In genomic region chr7:70176686-70177259, GRCm38 (mm10) we compare ENCODE assay signal across 24 mouse cellular contexts.
DNase-seq lines count a peak whose midpoint lies in the region; ATAC-seq and TF ChIP-seq lines count a peak whose summit lies in the region.
"Had no signal": no experiment of that assay in that cellular context is flagged by ENCODE, and none has a peak within 500 bp of the region (broad histone marks: within the 10 kb centered on the region; RNA-seq: fewer than 3 reads in every experiment).

No protein-coding gene starts in this region.

- peak; percentile 12; the same call in 1 of the 2 replicates for TF ChIP-seq CTCF in kidney, postnatal 0 days (IDR thresholded peaks at IDR 0.05; ENCODE audit: low read depth)

- peak overlapping the region; percentile 23; the same call in 1 of the 2 replicates for H3K27ac ChIP-seq in hindbrain, embryonic 13.5 days
- no peak overlapping the region for H3K27ac ChIP-seq in hindbrain, embryonic 11.5 days (ENCODE audit: low read depth, low read length)
- H3K27ac ChIP-seq in kidney, postnatal 0 days, result no peak overlapping the region
- H3K27ac ChIP-seq in midbrain, embryonic 13.5 days, result peak overlapping the region; percentile 45; the same call in 1 of the 2 replicates
- H3K27ac ChIP-seq in midbrain, embryonic 16.5 days (ENCODE audit: low read length), result no peak overlapping the region
- H3K27ac ChIP-seq: embryonic facial prominence, embryonic 12.5 days; heart, embryonic 15.5 days; limb, embryonic 15.5 days; liver, embryonic 14.5 days; stomach, postnatal 0 days had no signal

- WGBS in hindbrain, embryonic 13.5 days, result 47% methylated on average over 16 of the region's 16 CpGs
- 54% methylated on average over 16 of the region's 16 CpGs for WGBS in hindbrain, embryonic 11.5 days
- WGBS in kidney, postnatal 0 days, result 57% methylated on average over 16 of the region's 16 CpGs
- WGBS in midbrain, embryonic 13.5 days, result 62% methylated on average over 16 of the region's 16 CpGs
- WGBS in midbrain, embryonic 16.5 days, result 62% methylated on average over 16 of the region's 16 CpGs

- no peak overlapping the region for H3K9ac ChIP-seq in hindbrain, embryonic 13.5 days
- H3K9ac ChIP-seq in hindbrain, embryonic 11.5 days (ENCODE audit: low read depth, low read length), result no peak overlapping the region
- H3K9ac ChIP-seq in kidney, postnatal 0 days (ENCODE audit: low read depth, low read length), result no peak overlapping the region
- H3K9ac ChIP-seq in midbrain, embryonic 13.5 days (replicated peaks), result no peak overlapping the region
- H3K9ac ChIP-seq in midbrain, embryonic 16.5 days (ENCODE audit: low read depth, low read length), result no peak overlapping the region
- H3K9ac ChIP-seq: embryonic facial prominence, embryonic 12.5 days; heart, embryonic 15.5 days; limb, embryonic 15.5 days; liver, embryonic 14.5 days; lung, embryonic 14.5 days had no signal

- H3K36me3 ChIP-seq in hindbrain, embryonic 13.5 days, result no peaks in the 10 kb centered on the region
- no peaks in the 10 kb centered on the region for H3K36me3 ChIP-seq in hindbrain, embryonic 11.5 days (ENCODE audit: control insufficient read depth, insufficient read depth, low read length)
- H3K36me3 ChIP-seq in kidney, postnatal 0 days (ENCODE audit: insufficient read depth, low read length), result no peaks in the 10 kb centered on the region
- no peaks in the 10 kb centered on the region for H3K36me3 ChIP-seq in midbrain, embryonic 13.5 days
- H3K36me3 ChIP-seq in midbrain, embryonic 16.5 days (ENCODE audit: control insufficient read depth, insufficient read depth, low read length), result no peaks in the 10 kb centered on the region
- H3K36me3 ChIP-seq: embryonic facial prominence, embryonic 12.5 days; G1E; heart, embryonic 15.5 days; limb, embryonic 15.5 days had no signal

- no peak overlapping the region for H3K4me3 ChIP-seq in hindbrain, embryonic 13.5 days
- H3K4me3 ChIP-seq in hindbrain, embryonic 11.5 days (ENCODE audit: low read depth, low read length), result no peak overlapping the region
- H3K4me3 ChIP-seq in kidney, postnatal 0 days (replicated peaks; ENCODE audit: low read depth, low read length), result no peak overlapping the region
- H3K4me3 ChIP-seq in midbrain, embryonic 13.5 days (replicated peaks), result no peak overlapping the region
- no peak overlapping the region for H3K4me3 ChIP-seq in midbrain, embryonic 16.5 days (ENCODE audit: low read depth, low read length)
- H3K4me3 ChIP-seq: embryonic facial prominence, embryonic 12.5 days; heart, embryonic 15.5 days; limb, embryonic 15.5 days had no signal

- peaks cover 28% of the 10 kb centered on the region; the same call in 1 of the 2 replicates for H3K27me3 ChIP-seq in hindbrain, embryonic 13.5 days
- 0 out of 2 replicates have a peak, but pooled peaks cover 2% of the 10 kb centered on the region for H3K27me3 ChIP-seq in hindbrain, embryonic 11.5 days (ENCODE audit: control insufficient read depth, insufficient read depth, low read length)
- H3K27me3 ChIP-seq in kidney, postnatal 0 days (ENCODE audit: insufficient read depth, low read length), result no peaks in the 10 kb centered on the region
- peaks cover 74% of the 10 kb centered on the region for H3K27me3 ChIP-seq in midbrain, embryonic 13.5 days
- H3K27me3 ChIP-seq in midbrain, embryonic 16.5 days (ENCODE audit: control insufficient read depth, insufficient read depth, low read depth, low read length), result peaks cover 37% of the 10 kb centered on the region
- H3K27me3 ChIP-seq: CH12.LX; embryonic facial prominence, embryonic 12.5 days; heart, embryonic 15.5 days; Patski had no signal

- no peak for ATAC-seq in hindbrain, embryonic 13.5 days (ENCODE audit: low FRiP score)
- ATAC-seq in hindbrain, embryonic 11.5 days (ENCODE audit: low FRiP score), result no peak
- ATAC-seq in kidney, postnatal 0 days (replicated peaks; ENCODE audit: low FRiP score, low read depth), result no peak
- no peak for ATAC-seq in midbrain, embryonic 13.5 days
- no peak for ATAC-seq in midbrain, embryonic 16.5 days
- ATAC-seq: Patski had no signal

- no peak for DNase-seq in hindbrain, embryonic 11.5 days (ENCODE audit: low spot score)
- DNase-seq in kidney, postnatal 0 days (ENCODE audit: low spot score), result no peak
- no peak for DNase-seq in kidney, postnatal 10 days
- peak; percentile 27 for DNase-seq in mesoderm, embryonic 11.5 days (ENCODE audit: low read depth, low spot score)
- DNase-seq: B cell, adult 2 months; cerebellum, adult 11-12 months; cerebellum, postnatal 10 days; gastrocnemius, postnatal 36 days; heart, postnatal 36 days; left cerebral cortex, postnatal 4 days; lung, embryonic 14.5 days; thymus, adult 2 months; thymus, postnatal 4 days had no signal

- H3K4me2 ChIP-seq in hindbrain, embryonic 13.5 days, result peak overlapping the region; percentile 25
- H3K4me2 ChIP-seq in hindbrain, embryonic 11.5 days (replicated peaks; ENCODE audit: low read depth, low read length), result no peak overlapping the region
- H3K4me2 ChIP-seq in kidney, postnatal 0 days (ENCODE audit: low read length), result peak overlapping the region; percentile 27
- no peak overlapping the region for H3K4me2 ChIP-seq in midbrain, embryonic 13.5 days (replicated peaks)
- no peak overlapping the region for H3K4me2 ChIP-seq in midbrain, embryonic 16.5 days (ENCODE audit: low read length)
- H3K4me2 ChIP-seq: embryonic facial prominence, embryonic 12.5 days; heart, embryonic 15.5 days; limb, embryonic 15.5 days; lung, embryonic 14.5 days had no signal

- no peaks in the 10 kb centered on the region for H3K9me3 ChIP-seq in hindbrain, embryonic 13.5 days
- H3K9me3 ChIP-seq in hindbrain, embryonic 11.5 days (ENCODE audit: control insufficient read depth, low read length), result no peaks in the 10 kb centered on the region
- H3K9me3 ChIP-seq in kidney, postnatal 0 days (replicated peaks; ENCODE audit: low read length), result no peaks in the 10 kb centered on the region
- no peaks in the 10 kb centered on the region for H3K9me3 ChIP-seq in midbrain, embryonic 13.5 days
- no peaks in the 10 kb centered on the region for H3K9me3 ChIP-seq in midbrain, embryonic 16.5 days (replicated peaks; ENCODE audit: control insufficient read depth, low read length, poor library complexity, severe bottlenecking)
- H3K9me3 ChIP-seq: embryonic facial prominence, embryonic 12.5 days; heart, embryonic 15.5 days; limb, embryonic 15.5 days had no signal

- peaks cover 16% of the 10 kb centered on the region for H3K4me1 ChIP-seq in hindbrain, embryonic 13.5 days (replicated peaks)
- H3K4me1 ChIP-seq in hindbrain, embryonic 11.5 days (replicated peaks; ENCODE audit: control insufficient read depth, insufficient read depth, low read length), result no peaks in the 10 kb centered on the region
- H3K4me1 ChIP-seq in kidney, postnatal 0 days (replicated peaks; ENCODE audit: insufficient read depth, low read length), result no peaks in the 10 kb centered on the region
- no peaks in the 10 kb centered on the region for H3K4me1 ChIP-seq in midbrain, embryonic 13.5 days (replicated peaks)
- H3K4me1 ChIP-seq in midbrain, embryonic 16.5 days (ENCODE audit: control insufficient read depth, insufficient read depth, low read length), result no peaks in the 10 kb centered on the region
- H3K4me1 ChIP-seq: embryonic facial prominence, embryonic 12.5 days; heart, embryonic 15.5 days; limb, embryonic 15.5 days had no signal

Comparison
In these comparisons a context has a peak if more than half of its experiments do, and no peak if none do; other contexts are left out.
1. H3K27ac ChIP-seq: peak in hindbrain, embryonic 13.5 days (single experiment) and midbrain, embryonic 13.5 days (single experiment); none in hindbrain, embryonic 11.5 days (single experiment), kidney, postnatal 0 days (single experiment) and midbrain, embryonic 16.5 days (single experiment).
2. H3K4me2 ChIP-seq: peak in hindbrain, embryonic 13.5 days (single experiment) and kidney, postnatal 0 days (single experiment); none in hindbrain, embryonic 11.5 days (single experiment), midbrain, embryonic 13.5 days (single experiment) and midbrain, embryonic 16.5 days (single experiment).